Mouse (Mus musculus): ENCODE measurements around the gene Prss57. TPM values are rescaled to one million over a fixed set of nuclear protein-coding genes. Genes with fewer than 3 reads are reported as not detected.

Gene Prss57
- polyA plus RNA-seq, 1 experiment from 2014 or later, result 1.4 TPM

- no peak overlapping the region for H3K27ac ChIP-seq
- WGBS (ENCODE audit: insufficient replicate concordance), result 79% methylated on average over 9 of the region's 9 CpGs
- no peaks in the 10 kb centered on the region for H3K36me3 ChIP-seq
- ATAC-seq, result no peak
- no peak overlapping the region for H3K4me2 ChIP-seq
- H3K9me3 ChIP-seq (replicated peaks), result no peaks in the 10 kb centered on the region
- H3K9ac ChIP-seq, result no peak overlapping the region
- H3K4me1 ChIP-seq, result peaks cover 68% of the 10 kb centered on the region
- no peak overlapping the region for H3K4me3 ChIP-seq
- peaks cover 5% of the 10 kb centered on the region; the same call in 1 of the 2 replicates for H3K27me3 ChIP-seq (replicated peaks)
Observed at GRCm38 (mm10) chr10:79806331-79806730, 15.6 kb upstream of the Prss57 start.

GRCm38 (mm10) chr10:79805636-79806035 is 14.9 kb upstream of the Prss57 start:
- no peak for ATAC-seq
- no peaks in the 10 kb centered on the region for H3K9me3 ChIP-seq (replicated peaks)
- H3K4me1 ChIP-seq, result peaks cover 71% of the 10 kb centered on the region
- no peak overlapping the region for H3K4me3 ChIP-seq
- WGBS (ENCODE audit: insufficient replicate concordance), result 47% methylated on average over 11 of the region's 11 CpGs
- H3K36me3 ChIP-seq, result no peaks in the 10 kb centered on the region
- no peak overlapping the region for H3K4me2 ChIP-seq
- no peak overlapping the region for H3K9ac ChIP-seq
- peaks cover 5% of the 10 kb centered on the region; the same call in 1 of the 2 replicates for H3K27me3 ChIP-seq (replicated peaks)
- no peak overlapping the region for H3K27ac ChIP-seq

GRCm38 (mm10) chr10:79803716-79804323 is 13.1 kb upstream of the Prss57 start:
- no peak overlapping the region for H3K9ac ChIP-seq
- 0 out of 2 replicates have a peak, but pooled peaks have one; percentile 9 for ATAC-seq
- H3K4me2 ChIP-seq, result no peak overlapping the region
- H3K4me1 ChIP-seq, result peaks cover 79% of the 10 kb centered on the region
- WGBS (ENCODE audit: insufficient replicate concordance), result 45% methylated on average over 29 of the region's 29 CpGs
- H3K27ac ChIP-seq, result no peak overlapping the region
- H3K36me3 ChIP-seq, result no peaks in the 10 kb centered on the region
- H3K4me3 ChIP-seq, result no peak overlapping the region
- no peaks in the 10 kb centered on the region for H3K9me3 ChIP-seq (replicated peaks)
- H3K27me3 ChIP-seq (replicated peaks), result peaks cover 5% of the 10 kb centered on the region; the same call in 1 of the 2 replicates

GRCm38 (mm10) chr10:79802331-79802971 is 11.7 kb upstream of the Prss57 start:
- Histone ChIP-seq H3K27ac (peak overlapping the region; percentile 22), H3K4me3 (no peak overlapping the region)
- 45% methylated on average over 11 of the region's 11 CpGs for WGBS (ENCODE audit: insufficient replicate concordance)

GRCm38 (mm10) chr10:79801837-79802236 is 11.1 kb upstream of the Prss57 start:
- Histone ChIP-seq H3K27ac (peak overlapping the region; percentile 20), H3K4me2 (peak overlapping the region; percentile 43), H3K4me3 (no peak overlapping the region), H3K9ac (no peak overlapping the region), H3K9me3 (replicated peaks) (no peaks in the 10 kb centered on the region), H3K4me1 (peaks cover 81% of the 10 kb centered on the region), H3K36me3 (no peaks in the 10 kb centered on the region), H3K27me3 (replicated peaks) (peaks cover 5% of the 10 kb centered on the region; the same call in 1 of the 2 replicates)
- no peak for ATAC-seq
- WGBS (ENCODE audit: insufficient replicate concordance), result 33% methylated on average over 3 of the region's 3 CpGs

More at GRCm38 (mm10) chr10:79802331-79802971, 11.7 kb upstream of the Prss57 start:
- Histone ChIP-seq H3K36me3 (no peaks in the 10 kb centered on the region), H3K9ac (no peak overlapping the region), H3K27me3 (replicated peaks) (peaks cover 5% of the 10 kb centered on the region; the same call in 1 of the 2 replicates), H3K4me1 (peaks cover 81% of the 10 kb centered on the region), H3K9me3 (replicated peaks) (no peaks in the 10 kb centered on the region), H3K4me2 (peak overlapping the region; percentile 43)
- ATAC-seq, result peak; percentile 30

- peaks cover 80% of the 10 kb centered on the region for H3K4me1 ChIP-seq
- H3K9ac ChIP-seq, result no peak overlapping the region
Observed at GRCm38 (mm10) chr10:79800508-79800907, 9.7 kb upstream of the Prss57 start.

GRCm38 (mm10) chr10:79798289-79798928 is 7.6 kb upstream of the Prss57 start:
- no peak overlapping the region for H3K9ac ChIP-seq
- H3K9me3 ChIP-seq (replicated peaks), result no peaks in the 10 kb centered on the region
- WGBS (ENCODE audit: insufficient replicate concordance), result 34% methylated on average over 12 of the region's 12 CpGs
- H3K4me2 ChIP-seq, result peak overlapping the region; percentile 18
- no peaks in the 10 kb centered on the region for H3K36me3 ChIP-seq
- peak overlapping the region; percentile 49 for H3K27ac ChIP-seq
- 0 out of 2 replicates have a peak, but pooled peaks have one; percentile 19 for ATAC-seq
- no peak overlapping the region for H3K4me3 ChIP-seq
- peaks cover 81% of the 10 kb centered on the region for H3K4me1 ChIP-seq
- H3K27me3 ChIP-seq (replicated peaks), result peaks cover 14% of the 10 kb centered on the region

More at GRCm38 (mm10) chr10:79800508-79800907, 9.7 kb upstream of the Prss57 start:
- no peaks in the 10 kb centered on the region for H3K36me3 ChIP-seq
- no peak overlapping the region for H3K4me2 ChIP-seq
- ATAC-seq, result no peak
- no peak overlapping the region for H3K27ac ChIP-seq
- H3K9me3 ChIP-seq (replicated peaks), result no peaks in the 10 kb centered on the region
- H3K27me3 ChIP-seq (replicated peaks), result peaks cover 5% of the 10 kb centered on the region; the same call in 1 of the 2 replicates
- no peak overlapping the region for H3K4me3 ChIP-seq
- WGBS (ENCODE audit: insufficient replicate concordance), result 78% methylated on average over 11 of the region's 11 CpGs

GRCm38 (mm10) chr10:79797326-79797725 is 6.6 kb upstream of the Prss57 start:
- Histone ChIP-seq H3K9me3 (replicated peaks) (no peaks in the 10 kb centered on the region), H3K36me3 (no peaks in the 10 kb centered on the region), H3K9ac (peak overlapping the region; percentile 20; the same call in 1 of the 2 replicates), H3K4me3 (no peak overlapping the region), H3K27me3 (replicated peaks) (peaks cover 14% of the 10 kb centered on the region), H3K4me1 (peaks cover 75% of the 10 kb centered on the region), H3K4me2 (peak overlapping the region; percentile 23; the same call in 1 of the 2 replicates), H3K27ac (0 out of 2 replicates have a peak overlapping the region, but pooled peaks have one; percentile 55)
- WGBS (ENCODE audit: insufficient replicate concordance), result 19% methylated on average over 15 of the region's 15 CpGs
- no peak for ATAC-seq

- Histone ChIP-seq H3K4me1 (peaks cover 65% of the 10 kb centered on the region), H3K27ac (no peak overlapping the region), H3K9me3 (replicated peaks) (no peaks in the 10 kb centered on the region), H3K27me3 (replicated peaks) (peaks cover 14% of the 10 kb centered on the region), H3K4me2 (no peak overlapping the region), H3K4me3 (no peak overlapping the region), H3K36me3 (no peaks in the 10 kb centered on the region), H3K9ac (no peak overlapping the region)
- no peak for ATAC-seq
- 85% methylated on average over 3 of the region's 3 CpGs for WGBS (ENCODE audit: insufficient replicate concordance)
Observed at GRCm38 (mm10) chr10:79795905-79796304, 5.1 kb upstream of the Prss57 start.

- peak overlapping the region; percentile 89 for H3K4me2 ChIP-seq
- H3K27me3 ChIP-seq (replicated peaks), result peaks cover 18% of the 10 kb centered on the region
- no peaks in the 10 kb centered on the region for H3K9me3 ChIP-seq (replicated peaks)
- no peaks in the 10 kb centered on the region for H3K36me3 ChIP-seq
- peak overlapping the region; percentile 74; the same call in 1 of the 2 replicates for H3K9ac ChIP-seq
- H3K4me3 ChIP-seq, result peak overlapping the region; percentile 66; the same call in 1 of the 2 replicates
- WGBS (ENCODE audit: insufficient replicate concordance), result 29% methylated on average over 10 of the region's 10 CpGs
- H3K27ac ChIP-seq, result 0 out of 2 replicates have a peak overlapping the region, but pooled peaks have one; percentile 3
- ATAC-seq, result no peak
- H3K4me1 ChIP-seq, result peaks cover 63% of the 10 kb centered on the region
Observed at GRCm38 (mm10) chr10:79794491-79794931, 3.8 kb upstream of the Prss57 start.

GRCm38 (mm10) chr10:79793738-79794490 is 3.2 kb upstream of the Prss57 start:
- peak overlapping the region; percentile 89 for H3K4me2 ChIP-seq
- H3K4me3 ChIP-seq, result peak overlapping the region; percentile 66
- no peaks in the 10 kb centered on the region for H3K36me3 ChIP-seq
- H3K9ac ChIP-seq, result peak overlapping the region; percentile 74
- peak; percentile 19; the same call in 1 of the 2 replicates for ATAC-seq
- no peaks in the 10 kb centered on the region for H3K9me3 ChIP-seq (replicated peaks)
- WGBS (ENCODE audit: insufficient replicate concordance), result 10% methylated on average over 38 of the region's 38 CpGs
- H3K27me3 ChIP-seq (replicated peaks), result peaks cover 20% of the 10 kb centered on the region
- H3K4me1 ChIP-seq, result peaks cover 61% of the 10 kb centered on the region
- 0 out of 2 replicates have a peak overlapping the region, but pooled peaks have one; percentile 3 for H3K27ac ChIP-seq

All from liver, embryonic 12.5 days (tissue).